Comparison of ENCODE assay signal across 8 mouse cellular contexts in genomic region chr10:128807018-128807417, GRCm38 (mm10). TPM values are rescaled to one million over a fixed set of nuclear protein-coding genes. Genes with fewer than 3 reads are reported as not detected.
DNase-seq lines count a peak whose midpoint lies in the region; ATAC-seq and TF ChIP-seq lines count a peak whose summit lies in the region.

No protein-coding gene starts in this region.

- H3K9ac ChIP-seq in kidney, embryonic 14.5 days (ENCODE audit: low read depth, low read length) = peak overlapping the region; percentile 83
- 0 out of 2 replicates have a peak overlapping the region, but pooled peaks have one; percentile 3 for H3K9ac ChIP-seq in embryonic facial prominence, embryonic 12.5 days
- peak overlapping the region; percentile 89 for H3K9ac ChIP-seq in intestine, embryonic 15.5 days

- H3K4me1 ChIP-seq in kidney, embryonic 14.5 days (ENCODE audit: control insufficient read depth, insufficient read depth, low read length) = peaks cover 36% of the 10 kb centered on the region
- peaks cover 50% of the 10 kb centered on the region for H3K4me1 ChIP-seq in embryonic facial prominence, embryonic 12.5 days
- H3K4me1 ChIP-seq in intestine, embryonic 15.5 days (replicated peaks) = peaks cover 38% of the 10 kb centered on the region

- no peaks in the 10 kb centered on the region for H3K27me3 ChIP-seq in kidney, embryonic 14.5 days (ENCODE audit: control insufficient read depth, insufficient read depth, low read length)
- H3K27me3 ChIP-seq in embryonic facial prominence, embryonic 12.5 days = no peaks in the 10 kb centered on the region
- H3K27me3 ChIP-seq in intestine, embryonic 15.5 days (replicated peaks) = no peaks in the 10 kb centered on the region
- no peaks in the 10 kb centered on the region for H3K27me3 ChIP-seq in myocyte (ENCODE audit: control insufficient read depth, insufficient read depth, insufficient read length)

- H3K9me3 ChIP-seq in kidney, embryonic 14.5 days (ENCODE audit: control insufficient read depth, low read length) = no peaks in the 10 kb centered on the region
- H3K9me3 ChIP-seq in embryonic facial prominence, embryonic 12.5 days = no peaks in the 10 kb centered on the region
- H3K9me3 ChIP-seq in intestine, embryonic 15.5 days = no peaks in the 10 kb centered on the region

- peak overlapping the region; percentile 59 for H3K4me2 ChIP-seq in kidney, embryonic 14.5 days (replicated peaks; ENCODE audit: low read depth, low read length)
- H3K4me2 ChIP-seq in embryonic facial prominence, embryonic 12.5 days (replicated peaks) = peak overlapping the region; percentile 81
- H3K4me2 ChIP-seq in intestine, embryonic 15.5 days (replicated peaks) = peak overlapping the region; percentile 81
- H3K4me2 ChIP-seq in myocyte (ENCODE audit: low read depth) = peak overlapping the region; percentile 97

- no peak for DNase-seq in kidney, postnatal 36 days
- no peak for DNase-seq in urinary bladder, adult 18-20 months (ENCODE audit: low spot score in 2 of 2)
- no peak for DNase-seq in c-Kit-positive CD71-positive TER-119-positive erythroid progenitor cells, embryonic 14.5 days (ENCODE audit: low spot score)

- no peak overlapping the region for H3ac ChIP-seq in myocyte (ENCODE audit: control insufficient read depth, insufficient read length)

- no peak for TF ChIP-seq POLR2A in myocyte (IDR thresholded peaks at IDR 0.05; ENCODE audit: insufficient read length, low read depth)

- 88% methylated on average over 8 of the region's 8 CpGs for WGBS in kidney, embryonic 14.5 days
- 94% methylated on average over 8 of the region's 8 CpGs for WGBS in embryonic facial prominence, embryonic 12.5 days
- 90% methylated on average over 8 of the region's 8 CpGs for WGBS in intestine, embryonic 15.5 days

- no peak for ATAC-seq in kidney, embryonic 14.5 days (ENCODE audit: low FRiP score, low TSS enrichment)
- ATAC-seq in embryonic facial prominence, embryonic 12.5 days (ENCODE audit: insufficient number of reproducible peaks, insufficient read depth, low FRiP score, low TSS enrichment) = no peak
- ATAC-seq in intestine, embryonic 15.5 days = no peak
- no peak for ATAC-seq in cerebellum, adult (ENCODE audit: insufficient number of reproducible peaks, low FRiP score, low TSS enrichment)

- H3K79me2 ChIP-seq in myocyte (ENCODE audit: control insufficient read depth, insufficient read depth) = peaks cover 58% of the 10 kb centered on the region

- peak overlapping the region; percentile 85 for H3K4me3 ChIP-seq in kidney, embryonic 14.5 days (ENCODE audit: low read length)
- peak overlapping the region; percentile 85 for H3K4me3 ChIP-seq in embryonic facial prominence, embryonic 12.5 days
- H3K4me3 ChIP-seq in intestine, embryonic 15.5 days (replicated peaks) = peak overlapping the region; percentile 83
- peak overlapping the region; percentile 99 for H3K4me3 ChIP-seq in myocyte

- H3K27ac ChIP-seq in kidney, embryonic 14.5 days (ENCODE audit: low read depth, low read length) = no peak overlapping the region
- H3K27ac ChIP-seq in embryonic facial prominence, embryonic 12.5 days = no peak overlapping the region
- H3K27ac ChIP-seq in intestine, embryonic 15.5 days = no peak overlapping the region

- H3K36me3 ChIP-seq in kidney, embryonic 14.5 days (ENCODE audit: control insufficient read depth, insufficient read depth, low read length) = peaks cover 7% of the 10 kb centered on the region; the same call in 1 of the 2 replicates
- peaks cover 24% of the 10 kb centered on the region for H3K36me3 ChIP-seq in embryonic facial prominence, embryonic 12.5 days
- H3K36me3 ChIP-seq in intestine, embryonic 15.5 days = no peaks in the 10 kb centered on the region; the same call in 1 of the 2 replicates
- H3K36me3 ChIP-seq in myocyte (ENCODE audit: control insufficient read depth, insufficient read depth) = peaks cover 7% of the 10 kb centered on the region

TF ChIP-seq in myocyte, 11 proteins besides CTCF, POLR2A, EP300 and RAD21:
- no peak for TF ChIP-seq TCF12 (IDR thresholded peaks at IDR 0.05; ENCODE audit: insufficient read depth, poor library complexity, severe bottlenecking)
- TF ChIP-seq E2F4 (IDR thresholded peaks at IDR 0.05; ENCODE audit: insufficient read depth) = no peak
- no peak for TF ChIP-seq CEBPB (IDR thresholded peaks at IDR 0.05; ENCODE audit: insufficient read depth, poor library complexity, severe bottlenecking)
- TF ChIP-seq TCF3 (IDR thresholded peaks at IDR 0.05; ENCODE audit: insufficient read length, low read depth) = no peak
- TF ChIP-seq USF1 (IDR thresholded peaks at IDR 0.05; ENCODE audit: low read depth) = no peak
- no peak for TF ChIP-seq SRF (IDR thresholded peaks at IDR 0.05; ENCODE audit: control insufficient read depth, insufficient read length, low read depth)

RNA-seq across cellular contexts. Expression of gene Tmem198b, which starts 2.8 kb away (rescaled TPM):
- 14.6 and 15.9 TPM in 2 replicates for polyA plus RNA-seq in kidney, embryonic 14.5 days (2014; fragmentation: Nextera tagmentation; extraction: Ambion mirVana)
- polyA plus RNA-seq in embryonic facial prominence, embryonic 12.5 days (2016; fragmentation: Nextera tagmentation; extraction: Ambion mirVana) = 24.8 and 25.7 TPM in 2 replicates
- 11.2 and 12.7 TPM in 2 replicates for polyA plus RNA-seq in intestine, embryonic 15.5 days (2015; fragmentation: Nextera tagmentation; extraction: Ambion mirVana)
- 18.7 TPM for polyA plus RNA-seq in myocyte (2012; fragmentation: generic; extraction: Trizol)

RNA-seq across cellular contexts. Expression of gene Dnajc14, which starts 3.2 kb away (rescaled TPM):
- polyA plus RNA-seq in kidney, embryonic 14.5 days (2014; fragmentation: Nextera tagmentation; extraction: Ambion mirVana) = 25.8 and 36.9 TPM in 2 replicates
- polyA plus RNA-seq in embryonic facial prominence, embryonic 12.5 days (2016; fragmentation: Nextera tagmentation; extraction: Ambion mirVana) = 55.6 and 60.5 TPM in 2 replicates
- polyA plus RNA-seq in intestine, embryonic 15.5 days (2015; fragmentation: Nextera tagmentation; extraction: Ambion mirVana) = 44.6 and 47.6 TPM in 2 replicates
- polyA plus RNA-seq in myocyte (2012; fragmentation: generic; extraction: Trizol) = 39.0 TPM

RNA-seq across cellular contexts. Expression of gene Sarnp, which starts 10.1 kb away (rescaled TPM):
- 219 and 284 TPM in 2 replicates for polyA plus RNA-seq in kidney, embryonic 14.5 days (2014; fragmentation: Nextera tagmentation; extraction: Ambion mirVana)
- 227 and 230 TPM in 2 replicates for polyA plus RNA-seq in embryonic facial prominence, embryonic 12.5 days (2016; fragmentation: Nextera tagmentation; extraction: Ambion mirVana)
- 186 and 201 TPM in 2 replicates for polyA plus RNA-seq in intestine, embryonic 15.5 days (2015; fragmentation: Nextera tagmentation; extraction: Ambion mirVana)
- polyA plus RNA-seq in myocyte (2012; fragmentation: generic; extraction: Trizol) = 40.8 TPM

RNA-seq across cellular contexts. Expression of gene Ormdl2, which starts 14.4 kb away (rescaled TPM):
- 86.6 and 106 TPM in 2 replicates for polyA plus RNA-seq in kidney, embryonic 14.5 days (2014; fragmentation: Nextera tagmentation; extraction: Ambion mirVana)
- polyA plus RNA-seq in embryonic facial prominence, embryonic 12.5 days (2016; fragmentation: Nextera tagmentation; extraction: Ambion mirVana) = 31.5 and 35.5 TPM in 2 replicates
- 101 and 116 TPM in 2 replicates for polyA plus RNA-seq in intestine, embryonic 15.5 days (2015; fragmentation: Nextera tagmentation; extraction: Ambion mirVana)
- polyA plus RNA-seq in myocyte (2012; fragmentation: generic; extraction: Trizol) = 19.2 TPM

RNA-seq across cellular contexts. Expression of gene Mmp19, which starts 16.3 kb away (rescaled TPM):
- polyA plus RNA-seq in kidney, embryonic 14.5 days (2014; fragmentation: Nextera tagmentation; extraction: Ambion mirVana) = 0.24 and 0.60 TPM in 2 replicates
- 0.42 and 0.93 TPM in 2 replicates for polyA plus RNA-seq in embryonic facial prominence, embryonic 12.5 days (2016; fragmentation: Nextera tagmentation; extraction: Ambion mirVana)
- 0.60 and 1.0 TPM in 2 replicates for polyA plus RNA-seq in intestine, embryonic 15.5 days (2015; fragmentation: Nextera tagmentation; extraction: Ambion mirVana)
- polyA plus RNA-seq in myocyte (2012; fragmentation: generic; extraction: Trizol) = 12.1 TPM

Comparison
In these comparisons a context has a peak if more than half of its experiments do, and no peak if none do; other contexts are left out.
1. H3K9ac ChIP-seq: peak in every context shown above with its lines; median percentile 89 in intestine, embryonic 15.5 days; 83 in kidney, embryonic 14.5 days; 3 in embryonic facial prominence, embryonic 12.5 days.